Mouse (Mus musculus) thymus, adult 2 months (tissue): Measurements from ENCODE around the gene Sdcbp2. TPM values are rescaled to one million over a fixed set of nuclear protein-coding genes. Genes with fewer than 3 reads are reported as not detected.
"Not testable (repeated sequence)": the region's sequence is repeated elsewhere in the genome, so short reads cannot be mapped to it uniquely, and the experiment has no call there.

Source experiments
- DNase-seq: peaks from one replicate; pipeline ENCODE4 v3.0.0; 2021
- H3K27ac ChIP-seq: fragments of 200-500 bp; 2 replicates; pipeline ENCODE4 v1.5.1; 2012; ENCODE audit warnings: low read length, control low read depth; ENCODE audit not compliant: control insufficient read depth, insufficient read depth
- H3K27me3 ChIP-seq: fragments of 200-500 bp; 2 replicates; pipeline ENCODE4 v1.6.1; 2012; ENCODE audit warnings: mild to moderate bottlenecking, low read length, moderate library complexity, mixed read lengths; ENCODE audit not compliant: control insufficient read depth, insufficient read depth
- H3K36me3 ChIP-seq: fragments of 200-500 bp; 2 replicates; pipeline ENCODE4 v1.6.1; 2012; ENCODE audit warnings: mild to moderate bottlenecking, low read length, moderate library complexity; ENCODE audit not compliant: control insufficient read depth, insufficient read depth
- H3K4me1 ChIP-seq: fragments of 200-500 bp; replicated peaks from 2 replicates; pipeline ENCODE4 v1.6.1; 2012; ENCODE audit warnings: low read length; ENCODE audit not compliant: control insufficient read depth, insufficient read depth
- H3K4me3 ChIP-seq: fragments of 200-500 bp; 2 replicates; pipeline ENCODE4 v1.5.1; 2012; ENCODE audit warnings: mild to moderate bottlenecking, low read length, control low read depth, moderate library complexity; ENCODE audit not compliant: control insufficient read depth, insufficient read depth
- CTCF ChIP-seq: fragments of 200-500 bp; IDR thresholded peaks from 2 replicates; pipeline ENCODE4 v1.5.1; 2012; ENCODE audit warnings: mild to moderate bottlenecking, control low read depth, low read length, moderate library complexity, borderline replicate concordance; ENCODE audit not compliant: control insufficient read depth, poor library complexity, insufficient read depth; ENCODE audit errors: extremely low read depth
- POLR2A ChIP-seq: fragments of 200-500 bp; IDR thresholded peaks from 2 replicates; pipeline ENCODE4 v1.6.1; 2012; ENCODE audit warnings: mild to moderate bottlenecking, low read length, control low read depth, moderate library complexity; ENCODE audit not compliant: control insufficient read depth, poor library complexity, insufficient read depth; ENCODE audit errors: extremely low read depth
- WGBS: fragments of 180-500 bp; shearing (Covaris S2); methylation state at CpG from one replicate; pipeline ENCODE4 v1.1.7; 2018; 5-methylcytosine and 5-hydroxymethylcytosine counted together
- polyA plus RNA-seq: library from polyadenylated mRNA; depleted of rRNA; stranded (reverse); fragments of >200 nt; gene quantifications from 2 replicates; pipeline ENCODE4 v1.2.3, GENCODE M21; 2012

Gene Sdcbp2
- polyA plus RNA-seq, 1 experiment = 4.6 TPM

GRCm38 (mm10) chr2:151608435-151608834, 36.0 kb downstream of the Sdcbp2 start:
- Histone ChIP-seq H3K4me1 (peaks cover 8% of the 10 kb centered on the region), H3K4me3 (no peak overlapping the region), H3K27me3 (no peaks in the 10 kb centered on the region), H3K36me3 (no peaks in the 10 kb centered on the region), H3K27ac (no peak overlapping the region)
- no peak for DNase-seq
- 83% methylated on average over 1 of the region's 1 CpGs for WGBS
- TF ChIP-seq CTCF (no peak), POLR2A (no peak)

GRCm38 (mm10) chr2:151609974-151610373, 37.6 kb downstream of the Sdcbp2 start:
- H3K4me1 ChIP-seq = peaks cover 8% of the 10 kb centered on the region

GRCm38 (mm10) chr2:151615779-151616178, 43.4 kb downstream of the Sdcbp2 start:
- H3K27me3 ChIP-seq, H3K36me3 ChIP-seq, H3K4me3 ChIP-seq, DNase-seq, H3K4me1 ChIP-seq, H3K27ac ChIP-seq: not testable (repeated sequence)
- 88% methylated on average over 7 of the region's 8 CpGs for WGBS

More at GRCm38 (mm10) chr2:151609974-151610373, 37.6 kb downstream of the Sdcbp2 start:
- Histone ChIP-seq H3K27me3 (no peaks in the 10 kb centered on the region), H3K4me3 (no peak overlapping the region), H3K36me3 (no peaks in the 10 kb centered on the region), H3K27ac (no peak overlapping the region)
- TF ChIP-seq POLR2A (no peak), CTCF (no peak)
- no peak for DNase-seq
- 35% methylated on average over 3 of the region's 3 CpGs for WGBS

- Histone ChIP-seq H3K27me3 (no peaks in the 10 kb centered on the region), H3K4me1 (no peaks in the 10 kb centered on the region), H3K4me3 (no peak overlapping the region), H3K27ac (no peak overlapping the region), H3K36me3 (no peaks in the 10 kb centered on the region)
- WGBS = 85% methylated on average over 6 of the region's 6 CpGs
- DNase-seq = no peak
- no peak for TF ChIP-seq POLR2A
- no peak for TF ChIP-seq CTCF
These were observed 44.3 kb downstream of the Sdcbp2 start for GRCm38 (mm10) chr2:151616551-151617329.

- H3K27me3 ChIP-seq = no peaks in the 10 kb centered on the region
- DNase-seq = no peak
- 87% methylated on average over 3 of the region's 3 CpGs for WGBS
- H3K27ac ChIP-seq = no peak overlapping the region
- H3K36me3 ChIP-seq = no peaks in the 10 kb centered on the region
- H3K4me3 ChIP-seq = no peak overlapping the region
- H3K4me1 ChIP-seq = no peaks in the 10 kb centered on the region
- TF ChIP-seq POLR2A = no peak
- TF ChIP-seq CTCF = no peak
These were observed 51.4 kb downstream of the Sdcbp2 start for GRCm38 (mm10) chr2:151623776-151624175.

- no peak overlapping the region for H3K4me3 ChIP-seq
- no peaks in the 10 kb centered on the region; the same call in 1 of the 2 replicates for H3K27me3 ChIP-seq
- TF ChIP-seq POLR2A = no peak
- TF ChIP-seq CTCF = no peak
- DNase-seq = no peak
- no peak overlapping the region for H3K27ac ChIP-seq
- WGBS = 94% methylated on average over 7 of the region's 7 CpGs
- no peaks in the 10 kb centered on the region for H3K36me3 ChIP-seq
- H3K4me1 ChIP-seq = no peaks in the 10 kb centered on the region
These were observed 53.9 kb downstream of the Sdcbp2 start for GRCm38 (mm10) chr2:151626296-151626695.

GRCm38 (mm10) chr2:151628011-151628410, 55.6 kb downstream of the Sdcbp2 start:
- no peaks in the 10 kb centered on the region for H3K36me3 ChIP-seq
- no peak overlapping the region for H3K27ac ChIP-seq
- H3K27me3 ChIP-seq = peaks cover 5% of the 10 kb centered on the region; the same call in 1 of the 2 replicates
- no peak for DNase-seq
- no peaks in the 10 kb centered on the region; the same call in 1 of the 2 replicates for H3K4me1 ChIP-seq
- TF ChIP-seq CTCF = no peak
- no peak for TF ChIP-seq POLR2A
- 94% methylated on average over 3 of the region's 3 CpGs for WGBS
- no peak overlapping the region for H3K4me3 ChIP-seq
